Comparison of ENCODE assay signal across 8 mouse cellular contexts in the genomic region with DNA sequence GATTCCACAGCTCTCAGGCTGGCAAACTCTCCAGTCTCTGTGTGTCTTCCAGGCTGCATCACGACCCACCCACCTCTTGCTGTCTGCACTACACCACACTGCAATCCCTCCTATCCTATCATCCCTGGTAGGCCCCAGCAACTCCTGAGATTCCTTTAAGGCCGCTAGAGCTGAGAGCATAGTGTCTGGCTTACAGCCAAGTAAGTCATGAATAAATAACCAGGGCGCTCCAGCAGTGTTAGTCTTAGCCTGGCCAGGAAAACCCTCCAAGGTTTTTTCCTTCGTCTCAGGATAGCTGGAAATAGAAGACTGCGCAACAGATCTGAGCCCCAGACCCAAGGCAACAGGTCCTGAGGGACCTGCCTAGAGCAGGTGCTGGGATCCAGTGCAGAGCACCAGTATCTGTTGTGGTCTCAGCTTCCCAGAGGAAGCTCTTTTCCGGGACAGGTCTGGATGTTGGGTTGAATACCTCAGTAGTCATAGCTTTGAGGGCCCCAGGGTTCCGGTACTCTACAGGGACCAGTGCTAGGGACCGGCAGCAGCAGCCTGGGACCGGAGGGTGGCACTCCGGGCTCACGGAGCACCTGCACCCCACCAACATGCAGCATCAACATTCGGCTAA. TPM values are rescaled to one million over a fixed set of nuclear protein-coding genes. Genes with fewer than 3 reads are reported as not detected.
A peak's percentile ranks its signal among the peaks of the same experiment; 100 is the strongest.
DNase-seq lines count a peak whose midpoint lies in the region; ATAC-seq and TF ChIP-seq lines count a peak whose summit lies in the region.

No protein-coding gene starts in this region.

- H3K36me3 ChIP-seq in neural tube, embryonic 11.5 days (ENCODE audit: control insufficient read depth, insufficient read depth, low read length): no peaks in the 10 kb centered on the region
- no peaks in the 10 kb centered on the region for H3K36me3 ChIP-seq in limb, embryonic 13.5 days
- H3K36me3 ChIP-seq in midbrain, postnatal 0 days (ENCODE audit: insufficient read depth, low read length): no peaks in the 10 kb centered on the region

- H3K27me3 ChIP-seq in neural tube, embryonic 11.5 days (ENCODE audit: control insufficient read depth, insufficient read depth, low read length): no peaks in the 10 kb centered on the region
- no peaks in the 10 kb centered on the region for H3K27me3 ChIP-seq in limb, embryonic 13.5 days
- H3K27me3 ChIP-seq in midbrain, postnatal 0 days (ENCODE audit: insufficient read depth, low read length): no peaks in the 10 kb centered on the region

- WGBS in neural tube, embryonic 11.5 days: 6% methylated on average over 12 of the region's 12 CpGs
- 3% methylated on average over 12 of the region's 12 CpGs for WGBS in limb, embryonic 13.5 days
- WGBS in midbrain, postnatal 0 days: under 1% methylated on average over 12 of the region's 12 CpGs

- no peaks in the 10 kb centered on the region for H3K9me3 ChIP-seq in neural tube, embryonic 11.5 days (ENCODE audit: control insufficient read depth, low read length)
- no peaks in the 10 kb centered on the region for H3K9me3 ChIP-seq in limb, embryonic 13.5 days
- no peaks in the 10 kb centered on the region for H3K9me3 ChIP-seq in midbrain, postnatal 0 days (ENCODE audit: low read length)

- H3K4me2 ChIP-seq in neural tube, embryonic 11.5 days (ENCODE audit: low read depth): peak overlapping the region; percentile 86
- H3K4me2 ChIP-seq in limb, embryonic 13.5 days (replicated peaks): peak overlapping the region; percentile 89
- H3K4me2 ChIP-seq in midbrain, postnatal 0 days (ENCODE audit: low read depth, low read length, poor library complexity, severe bottlenecking): peak overlapping the region; percentile 59

- DNase-seq in neural tube, embryonic 11.5 days (ENCODE audit: low spot score): peak; percentile 51
- no peak for DNase-seq in neural tube, embryonic 10.5 days (ENCODE audit: extremely low spot score, low spot score)
- DNase-seq in heart, adult 8-10 months (ENCODE audit: low spot score): peak; percentile 14
- peak; percentile 88 for DNase-seq in kidney, adult 9 months
- DNase-seq in midbrain, postnatal 0 days (ENCODE audit: low spot score): peak; percentile 87
- DNase-seq in thymus, postnatal 4 days: no peak

- peak overlapping the region; percentile 63 for H3K4me3 ChIP-seq in neural tube, embryonic 11.5 days (ENCODE audit: low read depth, low read length)
- peak overlapping the region; percentile 56 for H3K4me3 ChIP-seq in limb, embryonic 13.5 days
- peak overlapping the region; percentile 56 for H3K4me3 ChIP-seq in midbrain, postnatal 0 days (ENCODE audit: low read depth, low read length)

- H3K4me1 ChIP-seq in neural tube, embryonic 11.5 days (ENCODE audit: control insufficient read depth, insufficient read depth, low read length): 0 out of 2 replicates have a peak, but pooled peaks cover 6% of the 10 kb centered on the region
- peaks cover 13% of the 10 kb centered on the region for H3K4me1 ChIP-seq in limb, embryonic 13.5 days
- peaks cover 3% of the 10 kb centered on the region; the same call in 1 of the 2 replicates for H3K4me1 ChIP-seq in midbrain, postnatal 0 days (ENCODE audit: insufficient read depth, low read length)

- H3K27ac ChIP-seq in neural tube, embryonic 11.5 days (ENCODE audit: low read depth, low read length): no peak overlapping the region
- peak overlapping the region; percentile 29; the same call in 1 of the 2 replicates for H3K27ac ChIP-seq in limb, embryonic 13.5 days
- peak overlapping the region; percentile 77 for H3K27ac ChIP-seq in midbrain, postnatal 0 days (ENCODE audit: low read depth, low read length)

- peak; percentile 81 for ATAC-seq in neural tube, embryonic 11.5 days (ENCODE audit: insufficient read depth, low FRiP score, low TSS enrichment)
- ATAC-seq in common myeloid progenitor, adult 5-6 weeks (replicated peaks; ENCODE audit: low read depth, poor library complexity, severe bottlenecking): peak; percentile 75
- ATAC-seq in limb, embryonic 13.5 days (ENCODE audit: low FRiP score, low read depth): peak; percentile 71
- ATAC-seq in midbrain, postnatal 0 days (ENCODE audit: low FRiP score): peak; percentile 75

- H3K9ac ChIP-seq in neural tube, embryonic 11.5 days (ENCODE audit: low read length): peak overlapping the region; percentile 79
- peak overlapping the region; percentile 75 for H3K9ac ChIP-seq in limb, embryonic 13.5 days
- peak overlapping the region; percentile 61 for H3K9ac ChIP-seq in midbrain, postnatal 0 days (replicated peaks; ENCODE audit: low read length, poor library complexity, severe bottlenecking)

- TF ChIP-seq CTCF in midbrain, postnatal 0 days (IDR thresholded peaks at IDR 0.05): no peak

RNA-seq across cellular contexts. Expression of gene Syn3, which starts 0.5 kb away (rescaled TPM):
- 4.4 and 4.5 TPM in 2 replicates for polyA plus RNA-seq in neural tube, embryonic 11.5 days (2014; fragmentation: Nextera tagmentation; extraction: Ambion mirVana)
- total RNA-seq in common myeloid progenitor, adult 5-6 weeks (2017): 0.37 and 1.6 TPM in 2 replicates
- under 1 TPM; 0.34 to 0.79 (median 0.47) TPM for total RNA-seq in heart, adult 8-10 months (2022)
- 2.9 and 3.1 TPM in 2 replicates for polyA plus RNA-seq in limb, embryonic 13.5 days (2015; fragmentation: Nextera tagmentation; extraction: Ambion mirVana)
- 67.0 and 83.2 TPM in 2 replicates for total RNA-seq in midbrain, postnatal 0 days (2014; rRNA removed)
- polyA plus RNA-seq in midbrain, postnatal 0 days (2015; fragmentation: Nextera tagmentation; extraction: Ambion mirVana): 19.3 and 22.0 TPM in 2 replicates

Comparison
In these comparisons a context has a peak if more than half of its experiments do, and no peak if none do; other contexts are left out.
1. DNase-seq: peak in neural tube, embryonic 11.5 days (single experiment), heart, adult 8-10 months (single experiment), kidney, adult 9 months (single experiment) and midbrain, postnatal 0 days (single experiment); none in neural tube, embryonic 10.5 days (single experiment) and thymus, postnatal 4 days (single experiment).
2. RNA of gene Syn3, which starts 0.5 kb away (total RNA-seq): 67.0 to 83.2 TPM in midbrain, postnatal 0 days; 0.34 to 0.79 TPM in heart, adult 8-10 months and 0.37 to 1.6 TPM in common myeloid progenitor, adult 5-6 weeks; every median in the first group is over 10 times any median in the second.
3. Peak in every context shown above with its lines, with median percentiles within 50 percentile points of each other: ATAC-seq, H3K4me2 ChIP-seq, H3K4me3 ChIP-seq and H3K9ac ChIP-seq.